Mouse (Mus musculus) gastrocnemius, postnatal 4 days (tissue): Measurements from ENCODE around the gene Zscan4e. TPM values are rescaled to one million over a fixed set of nuclear protein-coding genes. Genes with fewer than 3 reads are reported as not detected.
"Not testable (repeated sequence)": the region's sequence is repeated elsewhere in the genome, so short reads cannot be mapped to it uniquely, and the experiment has no call there.

Source experiments
- DNase-seq, 2 experiments: peaks; one replicate each; pipeline ENCODE4 v3.0.0; 2021 to 2022; ENCODE audit warnings: low spot score in 2 of 2, mixed read lengths in 2 of 2
- long read RNA-seq, 2 experiments: library from polyadenylated mRNA; stranded (forward); transcript quantifications; one replicate each; pipeline ENCODE4 v2.0.0; 2021
- microRNA-seq: library from miRNA; unstranded; fragments of <30 nt; microRNA quantifications from one replicate; pipeline ENCODE4 v1.2.0, GENCODE M21; 2021
- total RNA-seq, 2 experiments: library from RNA; stranded (reverse); gene quantifications; 2 replicates each; pipeline ENCODE4 v1.2.3; 2021

Gene Zscan4e
- total RNA-seq: not detected
- long read RNA-seq, experiment 1: 0 reads
- long read RNA-seq, experiment 2: 0 reads

- DNase-seq: not testable (repeated sequence)
These were observed at the start of gene Zscan4e for GRCm38 (mm10) chr7:11310582-11310981. TSS of gene Zscan4e (minus strand) at chr7:11310682.

Small RNA genes within 50 kb of the gene (microRNA-seq; reads per million reads assigned to microRNA genes)
- gene Gm23087: not detected
- gene Gm26248: not detected

Other genes starting within 250 kb of the Zscan4e start
- gene Zscan4-ps1, start 241.0 kb downstream of the Zscan4e start, total RNA-seq: not detected
- not detected for gene Zscan4d, start 144.5 kb downstream of the Zscan4e start, total RNA-seq
- not detected for gene Zscan4f, start 87.2 kb upstream of the Zscan4e start, total RNA-seq
- not detected for gene Zscan4-ps2, start 203.6 kb upstream of the Zscan4e start, total RNA-seq